Mouse (Mus musculus): ENCODE results near the gene Abcd3. TPM values are rescaled to one million over a fixed set of nuclear protein-coding genes. Genes with fewer than 3 reads are reported as not detected.

The Abcd3 gene
- polyA plus RNA-seq, 1 experiment from 2014 or later = 59.0 TPM

DNA sequence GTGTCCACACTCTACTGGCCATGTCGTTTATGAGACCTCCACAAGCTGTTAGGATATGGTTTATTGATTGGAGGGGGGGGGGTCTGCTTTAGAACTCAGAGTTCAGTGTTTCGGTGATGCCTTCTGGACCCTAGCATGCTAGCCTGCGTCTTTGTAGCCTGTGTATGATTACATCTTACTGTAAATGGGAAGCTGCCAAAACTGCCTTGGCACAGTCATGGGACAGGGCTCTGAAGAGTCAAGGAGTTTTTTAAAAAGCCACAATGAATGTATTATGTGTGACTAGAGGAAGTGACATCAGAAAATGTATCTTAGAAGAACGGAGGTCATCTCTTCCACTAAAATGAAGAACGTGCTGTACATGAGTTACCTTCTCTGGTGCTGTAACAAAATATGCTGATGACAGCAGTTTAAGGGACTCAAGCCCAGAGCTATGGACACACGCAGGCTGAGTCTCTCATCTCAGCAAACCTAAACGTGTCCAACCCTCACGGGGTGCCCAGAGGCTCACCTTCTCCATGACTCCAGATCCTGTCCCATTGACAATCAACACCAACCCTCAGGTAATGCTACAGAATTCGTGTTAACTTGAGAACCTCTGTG, 26.4 kb upstream of the Abcd3 start:
- no peaks in the 10 kb centered on the region for H3K4me1 ChIP-seq

DNA sequence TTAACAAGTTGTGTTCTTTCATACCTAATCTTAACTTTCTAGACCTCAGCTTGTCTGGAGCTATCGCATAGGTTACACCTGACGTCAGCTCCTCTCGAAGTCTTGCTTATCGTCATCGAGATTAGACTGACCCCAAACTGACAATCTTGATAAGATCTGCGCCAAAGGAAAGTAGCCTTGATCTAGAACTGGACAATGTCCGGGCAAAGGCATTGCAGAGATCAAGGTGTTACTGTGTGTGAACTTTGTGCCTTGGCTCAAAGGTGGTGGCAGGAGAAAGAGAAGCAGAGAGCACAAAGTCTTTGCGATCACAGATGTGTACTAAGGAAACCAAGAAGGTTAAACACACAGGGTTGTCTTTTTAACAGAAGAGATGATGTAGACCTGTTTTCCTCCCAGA, 25.2 kb upstream of the Abcd3 start:
- Histone ChIP-seq H3K4me2 (replicated peaks) (no peak overlapping the region), H3K4me3 (no peak overlapping the region), H3K9me3 (no peaks in the 10 kb centered on the region), H3K4me1 (no peaks in the 10 kb centered on the region), H3K27ac (replicated peaks) (no peak overlapping the region), H3K36me3 (no peaks in the 10 kb centered on the region), H3K27me3 (no peaks in the 10 kb centered on the region), H3K9ac (replicated peaks) (no peak overlapping the region)
- no peak for ATAC-seq (ENCODE audit: low FRiP score, low read depth)
- 93% methylated on average over 8 of the region's 8 CpGs for WGBS

More for the DNA sequence above, 26.4 kb upstream of the Abcd3 start:
- ATAC-seq (ENCODE audit: low FRiP score, low read depth) = no peak
- no peaks in the 10 kb centered on the region for H3K36me3 ChIP-seq
- H3K4me2 ChIP-seq (replicated peaks) = no peak overlapping the region
- H3K27me3 ChIP-seq = no peaks in the 10 kb centered on the region
- H3K4me3 ChIP-seq = no peak overlapping the region
- 81% methylated on average over 9 of the region's 9 CpGs for WGBS
- H3K9ac ChIP-seq (replicated peaks) = no peak overlapping the region
- H3K9me3 ChIP-seq = no peaks in the 10 kb centered on the region
- no peak overlapping the region for H3K27ac ChIP-seq (replicated peaks)

DNA sequence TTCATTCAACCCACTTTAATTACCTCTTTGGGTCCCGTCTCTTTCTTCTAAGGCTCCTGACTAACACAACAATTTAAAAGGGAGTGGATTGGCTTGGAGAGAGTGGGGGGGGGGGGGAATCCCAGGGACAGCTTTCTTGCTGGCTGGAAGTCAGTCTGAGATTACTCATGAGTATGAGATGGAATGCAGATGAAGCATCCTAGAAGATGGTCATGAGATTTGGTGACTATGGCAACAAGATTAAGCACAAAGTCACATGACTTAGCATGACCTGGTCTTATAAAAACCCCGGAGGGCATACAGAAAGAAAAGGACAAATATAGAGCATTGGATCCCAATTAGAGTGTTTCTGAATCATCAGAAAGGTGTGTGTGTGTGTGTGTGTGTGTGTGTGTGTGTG, 19.6 kb upstream of the Abcd3 start:
- H3K27me3 ChIP-seq = no peaks in the 10 kb centered on the region
- no peak overlapping the region for H3K4me2 ChIP-seq (replicated peaks)
- H3K27ac ChIP-seq (replicated peaks) = no peak overlapping the region
- no peak overlapping the region for H3K9ac ChIP-seq (replicated peaks)
- no peak overlapping the region for H3K4me3 ChIP-seq
- H3K4me1 ChIP-seq = no peaks in the 10 kb centered on the region
- no peaks in the 10 kb centered on the region for H3K36me3 ChIP-seq
- H3K9me3 ChIP-seq = no peaks in the 10 kb centered on the region
- WGBS = 70% methylated on average over 2 of the region's 2 CpGs
- no peak for ATAC-seq (ENCODE audit: low FRiP score, low read depth)

DNA sequence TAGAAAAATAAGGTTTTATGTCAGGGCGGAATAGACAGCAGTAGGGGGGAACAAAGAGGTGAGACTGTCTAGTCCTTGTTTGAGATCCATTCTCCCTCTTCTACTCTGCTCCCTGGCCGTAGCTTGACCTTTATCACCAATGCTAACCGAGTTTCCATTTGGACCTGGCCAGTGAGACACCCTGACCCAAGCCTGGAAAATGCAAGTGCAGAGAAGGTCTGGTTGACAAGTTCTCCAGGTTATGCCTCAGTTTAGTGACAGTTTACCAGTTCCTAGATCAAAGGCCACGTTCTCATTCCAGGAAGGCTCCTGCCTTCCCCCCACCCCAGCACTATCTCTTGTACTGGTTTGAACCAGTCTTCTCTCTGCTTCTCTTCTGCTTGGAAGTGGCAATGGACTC, 19.1 kb upstream of the Abcd3 start:
- Histone ChIP-seq H3K4me2 (replicated peaks) (no peak overlapping the region), H3K9ac (replicated peaks) (no peak overlapping the region), H3K27me3 (no peaks in the 10 kb centered on the region), H3K27ac (replicated peaks) (no peak overlapping the region), H3K4me3 (no peak overlapping the region), H3K9me3 (no peaks in the 10 kb centered on the region), H3K4me1 (no peaks in the 10 kb centered on the region), H3K36me3 (no peaks in the 10 kb centered on the region)
- WGBS = 83% methylated on average over 4 of the region's 4 CpGs
- ATAC-seq (ENCODE audit: low FRiP score, low read depth) = no peak

DNA sequence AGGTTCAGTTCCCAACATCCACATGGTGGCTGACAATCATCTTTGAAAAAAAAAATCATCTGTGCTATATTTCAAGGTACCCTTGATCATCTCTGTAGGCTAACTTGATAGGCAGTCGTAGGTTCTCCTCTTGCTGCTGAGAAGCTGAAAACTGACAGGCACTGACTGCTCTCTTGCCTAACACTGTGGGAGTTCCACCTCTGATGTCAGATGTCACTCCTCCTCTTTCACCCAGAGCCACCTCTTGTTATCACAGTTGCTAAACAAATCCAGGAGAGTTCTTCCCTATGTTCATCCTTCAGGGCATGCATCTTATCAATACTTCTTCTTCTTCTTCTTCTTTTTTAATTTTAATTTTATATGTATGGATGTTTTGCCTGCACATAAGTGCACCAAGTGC, 10.0 kb upstream of the Abcd3 start:
- H3K4me1 ChIP-seq = no peaks in the 10 kb centered on the region
- 0 out of 2 replicates have a peak, but pooled peaks cover 3% of the 10 kb centered on the region for H3K9me3 ChIP-seq
- no peak overlapping the region for H3K9ac ChIP-seq (replicated peaks)
- no peak overlapping the region for H3K4me2 ChIP-seq (replicated peaks)
- 100% methylated on average over 1 of the region's 1 CpGs for WGBS
- ATAC-seq (ENCODE audit: low FRiP score, low read depth) = no peak
- H3K27ac ChIP-seq (replicated peaks) = no peak overlapping the region
- no peaks in the 10 kb centered on the region for H3K36me3 ChIP-seq
- no peak overlapping the region for H3K4me3 ChIP-seq
- no peaks in the 10 kb centered on the region for H3K27me3 ChIP-seq

DNA sequence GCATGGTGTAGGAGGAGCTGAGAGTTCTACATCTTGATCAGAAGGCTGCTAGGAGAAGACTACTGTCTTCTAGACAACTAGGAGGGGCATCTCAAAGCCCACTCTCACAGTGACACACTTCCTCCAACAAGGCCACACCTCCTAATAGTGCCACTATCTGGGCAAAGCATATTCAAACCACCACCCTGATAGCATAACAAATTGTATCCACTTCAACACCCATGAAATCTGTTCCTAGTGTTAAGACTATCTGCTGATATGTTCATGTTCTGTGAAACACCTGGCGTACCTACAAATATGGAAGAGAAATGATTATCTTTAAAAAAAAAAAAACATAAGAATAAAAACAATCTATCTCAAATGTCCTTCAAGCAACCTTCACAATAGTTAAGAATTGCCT, 9.2 kb upstream of the Abcd3 start:
- H3K27me3 ChIP-seq = no peaks in the 10 kb centered on the region

DNA sequence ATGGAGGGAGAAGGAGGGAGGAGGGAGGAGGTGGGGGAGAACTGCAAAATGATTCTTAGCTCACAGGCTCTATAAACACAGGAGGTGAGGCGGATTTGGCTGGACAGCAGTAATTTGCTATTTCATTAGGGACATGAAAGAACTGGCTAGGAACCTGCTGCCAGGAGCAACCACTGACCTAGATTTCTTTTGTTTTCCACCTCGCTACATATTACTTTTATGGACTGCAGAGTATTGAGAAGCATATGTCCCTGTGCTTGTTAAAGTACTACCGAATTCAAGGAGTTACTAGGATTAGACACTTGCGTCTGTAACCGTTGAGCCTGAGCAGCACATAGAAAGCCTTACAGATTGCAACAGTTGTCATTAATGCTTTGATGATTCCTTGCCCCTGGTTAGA, 7.5 kb upstream of the Abcd3 start:
- no peak overlapping the region for H3K27ac ChIP-seq (replicated peaks)
- H3K27me3 ChIP-seq = no peaks in the 10 kb centered on the region
- H3K9me3 ChIP-seq = no peaks in the 10 kb centered on the region
- ATAC-seq (ENCODE audit: low FRiP score, low read depth) = no peak
- H3K9ac ChIP-seq (replicated peaks) = no peak overlapping the region
- H3K4me3 ChIP-seq = no peak overlapping the region
- H3K4me1 ChIP-seq = no peaks in the 10 kb centered on the region
- no peaks in the 10 kb centered on the region for H3K36me3 ChIP-seq
- H3K4me2 ChIP-seq (replicated peaks) = no peak overlapping the region
- WGBS = 89% methylated on average over 5 of the region's 5 CpGs

More for the DNA sequence above, 9.2 kb upstream of the Abcd3 start:
- Histone ChIP-seq H3K4me1 (no peaks in the 10 kb centered on the region), H3K4me3 (no peak overlapping the region), H3K4me2 (replicated peaks) (no peak overlapping the region), H3K9me3 (0 out of 2 replicates have a peak, but pooled peaks cover 3% of the 10 kb centered on the region), H3K27ac (replicated peaks) (no peak overlapping the region), H3K36me3 (no peaks in the 10 kb centered on the region), H3K9ac (replicated peaks) (no peak overlapping the region)
- 100% methylated on average over 1 of the region's 1 CpGs for WGBS
- ATAC-seq (ENCODE audit: low FRiP score, low read depth) = no peak

DNA sequence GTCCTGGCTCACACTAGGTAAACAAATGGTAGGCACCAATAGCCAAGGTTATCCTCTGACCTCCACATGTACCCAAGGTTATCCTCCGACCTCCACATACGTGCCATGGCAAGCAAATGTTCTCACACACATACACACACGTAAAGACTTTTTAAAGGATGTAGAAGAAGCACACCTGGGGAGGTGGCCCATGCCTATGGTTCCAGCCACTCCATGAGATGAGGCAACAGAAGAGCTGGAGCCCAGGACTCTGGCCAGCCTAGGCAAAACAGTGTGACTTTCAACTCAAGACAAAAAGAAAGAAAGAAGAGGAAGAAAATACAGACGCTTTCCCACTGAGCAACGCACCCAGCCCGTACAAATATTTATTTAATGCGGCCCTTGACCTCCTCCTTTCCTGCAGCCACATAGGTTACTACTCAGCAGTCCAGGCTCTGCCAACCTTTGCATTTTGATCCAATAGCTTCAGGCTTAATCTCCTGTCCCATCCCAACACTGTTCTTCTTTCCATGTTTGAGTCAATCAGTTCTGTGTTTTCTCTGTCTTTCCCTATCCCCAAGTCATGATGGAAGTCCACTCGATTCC, 6.5 kb upstream of the Abcd3 start:
- Histone ChIP-seq H3K9ac (replicated peaks) (no peak overlapping the region), H3K9me3 (no peaks in the 10 kb centered on the region), H3K4me1 (no peaks in the 10 kb centered on the region), H3K36me3 (no peaks in the 10 kb centered on the region), H3K4me3 (no peak overlapping the region), H3K27ac (replicated peaks) (no peak overlapping the region), H3K27me3 (no peaks in the 10 kb centered on the region), H3K4me2 (replicated peaks) (no peak overlapping the region)
- 79% methylated on average over 8 of the region's 8 CpGs for WGBS
- ATAC-seq (ENCODE audit: low FRiP score, low read depth) = no peak

DNA sequence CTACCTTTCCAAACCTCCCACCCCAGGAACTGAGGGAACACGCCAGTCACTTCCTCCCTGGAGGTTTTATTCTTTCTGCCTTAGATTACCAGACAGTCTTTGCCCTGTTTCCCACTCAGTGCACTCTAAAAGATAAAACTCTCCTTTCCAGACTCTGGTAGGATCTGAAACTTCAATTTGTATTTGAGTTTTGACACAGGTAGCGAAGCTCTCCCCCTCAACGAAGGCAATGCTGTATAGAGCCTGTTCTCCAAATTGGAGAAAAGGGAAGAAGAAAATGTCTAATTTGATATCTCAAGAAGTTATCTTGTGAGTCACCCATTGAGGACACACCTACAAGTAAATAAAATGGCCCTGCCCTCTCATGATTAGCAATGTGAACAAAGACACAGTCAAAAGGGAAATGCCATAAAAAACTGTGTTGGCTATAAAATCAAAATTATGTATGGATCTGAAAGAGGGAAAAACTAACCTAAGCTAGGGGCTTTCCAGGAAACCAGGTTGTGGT, 4.6 kb upstream of the Abcd3 start:
- ATAC-seq (ENCODE audit: low FRiP score, low read depth) = no peak
- Histone ChIP-seq H3K9me3 (no peaks in the 10 kb centered on the region), H3K27ac (replicated peaks) (no peak overlapping the region), H3K4me1 (peaks cover 7% of the 10 kb centered on the region), H3K36me3 (no peaks in the 10 kb centered on the region), H3K9ac (replicated peaks) (no peak overlapping the region), H3K4me2 (replicated peaks) (no peak overlapping the region), H3K4me3 (no peak overlapping the region), H3K27me3 (no peaks in the 10 kb centered on the region)
- 89% methylated on average over 3 of the region's 3 CpGs for WGBS

DNA sequence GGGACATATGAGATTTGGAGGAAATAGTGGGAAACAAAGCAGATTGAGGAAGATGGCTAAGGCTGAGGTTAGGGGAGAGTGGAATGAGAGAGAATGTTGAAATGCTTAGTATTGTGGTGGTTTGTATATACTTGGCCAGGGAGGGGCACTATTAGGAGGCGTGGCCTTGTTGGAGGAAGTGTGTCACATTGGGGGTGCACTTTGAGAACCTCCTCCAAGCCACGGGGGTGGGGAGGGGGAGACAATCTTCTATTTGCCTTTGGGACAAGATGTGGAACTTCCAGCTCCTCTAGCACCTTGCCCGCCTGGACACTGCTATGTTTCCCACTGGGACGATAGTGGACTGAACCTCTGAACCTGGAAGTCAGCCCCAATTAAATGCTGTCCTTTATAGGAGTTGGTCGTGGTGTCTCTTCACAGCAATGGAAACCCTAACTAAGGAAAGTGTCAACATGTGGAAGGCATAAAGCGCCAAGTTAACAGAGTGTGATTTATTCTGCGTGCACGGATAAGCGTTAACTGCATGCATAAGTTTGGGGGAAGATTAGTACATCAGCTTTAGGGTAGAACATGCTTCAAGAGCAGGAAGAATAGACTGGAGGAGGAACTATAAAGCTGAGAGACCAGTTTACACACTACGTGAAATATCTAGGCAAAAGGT, 3.8 kb upstream of the Abcd3 start:
- WGBS = 83% methylated on average over 10 of the region's 10 CpGs
- Histone ChIP-seq H3K4me2 (replicated peaks) (no peak overlapping the region), H3K9me3 (no peaks in the 10 kb centered on the region), H3K4me3 (no peak overlapping the region), H3K9ac (replicated peaks) (no peak overlapping the region), H3K4me1 (peaks cover 9% of the 10 kb centered on the region), H3K27me3 (no peaks in the 10 kb centered on the region), H3K27ac (replicated peaks) (no peak overlapping the region), H3K36me3 (no peaks in the 10 kb centered on the region)
- no peak for ATAC-seq (ENCODE audit: low FRiP score, low read depth)

DNA sequence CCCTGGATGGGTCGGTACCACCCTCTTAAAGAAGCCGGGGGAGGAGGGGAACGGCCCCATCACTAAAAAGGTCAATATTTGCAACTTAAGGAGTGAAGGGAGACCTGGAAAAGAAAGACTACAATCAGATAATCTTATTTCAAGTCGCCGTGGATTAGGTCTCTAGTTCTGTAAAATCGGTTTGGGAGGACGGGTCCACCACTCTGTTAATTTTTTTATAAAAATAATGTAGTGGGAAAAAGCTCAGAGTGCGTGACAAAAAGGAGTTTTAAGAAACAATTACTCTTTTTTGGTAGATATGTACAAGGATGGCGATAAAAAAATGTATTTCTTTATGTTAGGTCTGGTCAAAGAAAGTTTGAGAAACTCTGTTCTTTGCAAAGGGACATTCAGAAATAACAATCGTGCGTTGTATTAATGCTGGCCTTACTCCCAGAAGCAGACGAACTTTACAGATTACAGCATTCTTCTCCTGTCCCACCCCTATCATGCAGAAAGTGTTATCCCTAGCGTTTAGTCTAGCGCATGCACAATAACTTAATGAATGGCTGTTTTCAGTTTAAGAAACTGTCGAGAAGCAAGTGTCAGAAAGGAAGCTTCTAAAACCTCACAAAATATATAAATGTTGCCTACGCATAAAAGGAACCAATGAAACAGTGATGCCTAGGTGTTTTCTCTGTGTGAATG, 590 bp upstream of the Abcd3 start:
- ATAC-seq (ENCODE audit: low FRiP score, low read depth) = no peak
- Histone ChIP-seq H3K9me3 (no peaks in the 10 kb centered on the region), H3K27me3 (no peaks in the 10 kb centered on the region), H3K4me3 (peak overlapping the region; percentile 84), H3K4me1 (peaks cover 13% of the 10 kb centered on the region), H3K36me3 (no peaks in the 10 kb centered on the region), H3K27ac (replicated peaks) (peak overlapping the region; percentile 97), H3K4me2 (replicated peaks) (peak overlapping the region; percentile 62), H3K9ac (replicated peaks) (peak overlapping the region; percentile 80)
- WGBS = 22% methylated on average over 16 of the region's 16 CpGs

DNA sequence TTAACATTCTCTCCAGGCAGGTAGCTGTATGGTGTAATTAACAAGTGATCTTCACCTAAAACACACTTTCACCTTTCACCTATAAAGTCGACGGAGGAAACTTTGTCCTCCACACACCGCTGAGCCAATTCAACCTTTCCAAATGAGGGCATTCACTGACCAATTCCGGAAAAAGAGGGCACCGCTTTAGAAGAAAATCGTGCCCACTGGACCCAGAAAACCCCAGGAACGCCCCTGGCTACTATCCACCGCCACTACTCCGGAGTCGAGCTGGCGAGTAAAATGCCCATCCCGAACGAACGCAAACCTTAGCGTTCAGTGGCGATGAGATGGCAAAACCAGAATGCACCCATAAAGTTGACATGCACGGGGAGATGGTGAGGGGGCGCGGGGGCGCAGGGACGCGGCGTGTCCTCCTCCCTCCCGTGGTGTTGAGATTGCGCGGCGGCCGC, 663 bp downstream of the Abcd3 start:
- WGBS = 1% methylated on average over 28 of the region's 28 CpGs

More for the DNA sequence above, 663 bp downstream of the Abcd3 start:
- Histone ChIP-seq H3K4me1 (peaks cover 13% of the 10 kb centered on the region), H3K4me2 (replicated peaks) (peak overlapping the region; percentile 62), H3K4me3 (peak overlapping the region; percentile 84), H3K27me3 (no peaks in the 10 kb centered on the region), H3K9ac (replicated peaks) (peak overlapping the region; percentile 80), H3K9me3 (no peaks in the 10 kb centered on the region), H3K36me3 (no peaks in the 10 kb centered on the region), H3K27ac (replicated peaks) (peak overlapping the region; percentile 97)
- no peak for ATAC-seq (ENCODE audit: low FRiP score, low read depth)
